Mouse (Mus musculus): ENCODE results near the gene Rnf169.
"Not testable (repeated sequence)": the region's sequence is repeated elsewhere in the genome, so short reads cannot be mapped to it uniquely, and the experiment has no call there.

Gene Rnf169

DNA sequence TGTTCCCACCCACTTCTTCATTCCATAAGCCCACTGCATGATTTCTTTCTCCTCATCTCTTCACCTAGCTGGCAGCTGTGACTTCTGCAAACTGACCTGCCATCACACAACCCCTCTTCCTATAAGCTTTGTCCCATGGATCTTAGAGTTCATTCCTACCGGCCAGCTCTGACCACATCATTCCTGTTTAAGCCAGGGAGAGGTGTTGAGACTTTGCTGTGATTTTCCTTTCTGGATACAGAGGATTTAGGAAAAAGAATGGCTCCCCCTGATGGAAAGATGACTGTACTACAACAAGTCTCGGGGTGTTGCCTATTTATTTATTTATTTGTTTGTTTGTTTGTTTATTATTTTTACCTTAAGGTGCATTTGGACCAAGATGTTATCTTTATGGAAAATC is 1.1 kb upstream of the Rnf169 start:
- DNase-seq (ENCODE audit: inconsistent age in 2 of 2, low spot score in 1 of 2) = peak; percentile 44 to 84

DNA sequence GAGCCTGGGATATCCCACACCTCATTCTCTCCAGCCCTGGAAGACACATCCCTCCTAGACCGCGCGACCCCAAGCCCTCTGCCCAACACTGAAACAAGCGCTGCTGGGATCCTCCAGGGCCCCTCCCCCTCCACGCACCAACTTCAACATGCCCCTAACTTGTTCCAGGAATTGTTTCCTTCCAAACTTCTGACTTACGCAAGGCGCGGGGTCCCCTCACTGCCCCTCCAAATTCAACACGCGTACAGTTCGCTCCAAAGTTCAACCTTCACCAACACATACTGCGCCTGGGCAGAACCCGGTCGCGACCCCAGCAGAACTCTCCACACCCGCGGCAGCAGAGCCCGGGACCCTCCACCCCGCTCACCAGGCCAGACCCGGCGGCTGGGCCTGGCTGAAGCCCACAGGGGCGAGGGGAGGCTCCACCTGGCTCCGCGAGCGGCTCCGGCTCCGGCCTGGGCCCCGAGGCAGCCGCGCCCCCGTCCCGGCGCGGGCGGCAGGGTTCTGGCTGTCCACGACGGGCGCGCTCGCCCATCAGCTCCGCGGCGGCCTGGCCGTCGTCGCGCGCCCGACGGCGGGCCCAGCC is 609 bp downstream of the Rnf169 start:
- DNase-seq (ENCODE audit: inconsistent age in 2 of 2, low spot score in 1 of 2) = peak; percentile 58 to 85

DNA sequence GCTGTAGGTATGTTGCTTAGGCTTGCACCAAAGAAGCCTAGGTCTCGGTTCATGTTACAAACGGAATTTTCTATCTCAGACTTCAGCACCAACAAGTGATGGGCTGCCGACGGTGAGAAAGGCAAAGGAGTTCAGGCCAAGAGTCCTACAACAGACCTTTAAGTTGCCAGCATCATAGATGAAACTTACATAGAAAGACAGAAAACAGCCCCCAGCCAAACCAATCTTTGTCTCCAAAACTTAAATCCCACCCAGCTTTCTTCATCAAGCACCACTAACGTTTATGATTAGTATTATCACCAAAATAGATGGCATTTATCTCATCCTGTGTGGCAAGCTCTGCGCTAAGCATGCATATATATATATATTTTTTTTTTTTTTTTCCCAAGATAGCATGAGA is 1.2 kb downstream of the Rnf169 start:
- peak in 1 of 2 experiments; percentile 57 for DNase-seq (ENCODE audit: inconsistent age in 2 of 2, low spot score in 1 of 2)

DNA sequence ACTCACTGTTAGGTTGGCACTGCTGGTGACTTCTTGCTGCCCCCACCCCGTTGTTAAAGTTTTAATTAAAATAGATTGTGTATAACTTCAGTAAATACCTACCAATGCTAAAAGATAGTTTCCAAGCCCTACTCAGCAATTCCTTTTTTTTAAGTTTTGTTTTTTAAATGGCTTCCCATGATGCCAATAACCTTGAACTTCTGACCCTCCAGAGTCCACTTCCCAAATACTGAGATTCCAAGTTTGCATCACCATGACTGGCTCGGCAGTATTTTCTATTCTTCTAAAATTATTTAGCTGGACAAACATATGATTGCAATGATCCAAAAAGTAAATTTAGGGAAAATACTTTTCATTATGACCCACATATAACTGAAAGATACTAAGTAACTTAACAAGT is 2.2 kb downstream of the Rnf169 start:
- peak in 1 of 2 experiments; percentile 35 for DNase-seq (ENCODE audit: inconsistent age in 2 of 2, low spot score in 1 of 2)

DNA sequence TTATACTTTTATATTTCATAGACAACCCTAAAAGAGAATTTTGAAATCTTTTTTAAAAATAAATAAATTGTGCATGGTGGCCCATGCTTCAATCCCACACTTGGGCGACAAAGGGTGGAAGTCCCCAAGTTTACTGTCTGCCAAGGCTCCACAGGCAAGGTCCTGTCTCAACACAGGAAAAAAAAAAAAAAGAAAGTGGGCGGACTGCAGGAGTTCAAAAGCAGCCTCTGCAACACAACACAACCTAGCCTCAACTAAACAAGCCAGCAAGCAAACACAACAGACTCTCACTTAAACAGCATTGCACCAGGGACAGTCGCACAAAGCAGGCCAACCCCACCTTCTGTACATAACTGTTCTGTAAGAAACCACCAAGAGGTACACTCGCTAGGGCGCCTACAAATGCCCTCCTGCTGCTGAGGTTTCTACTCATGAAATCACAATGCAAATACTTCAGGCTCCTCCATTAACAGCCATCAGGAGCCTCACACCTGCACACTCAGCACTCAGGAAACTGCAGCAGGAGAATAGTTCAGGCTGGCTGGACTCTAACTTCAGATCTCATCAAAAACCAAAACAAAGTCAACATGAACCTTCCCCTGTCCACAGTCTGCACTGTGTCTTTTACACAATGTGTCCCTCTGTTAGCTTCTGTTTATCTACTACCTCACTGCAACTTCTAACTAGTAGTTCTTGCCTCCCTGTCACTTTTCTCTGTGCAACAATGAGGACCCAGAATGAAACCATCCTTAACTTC is 4.3 kb downstream of the Rnf169 start:
- DNase-seq (ENCODE audit: inconsistent age in 2 of 2, low spot score in 1 of 2) = no peak

DNA sequence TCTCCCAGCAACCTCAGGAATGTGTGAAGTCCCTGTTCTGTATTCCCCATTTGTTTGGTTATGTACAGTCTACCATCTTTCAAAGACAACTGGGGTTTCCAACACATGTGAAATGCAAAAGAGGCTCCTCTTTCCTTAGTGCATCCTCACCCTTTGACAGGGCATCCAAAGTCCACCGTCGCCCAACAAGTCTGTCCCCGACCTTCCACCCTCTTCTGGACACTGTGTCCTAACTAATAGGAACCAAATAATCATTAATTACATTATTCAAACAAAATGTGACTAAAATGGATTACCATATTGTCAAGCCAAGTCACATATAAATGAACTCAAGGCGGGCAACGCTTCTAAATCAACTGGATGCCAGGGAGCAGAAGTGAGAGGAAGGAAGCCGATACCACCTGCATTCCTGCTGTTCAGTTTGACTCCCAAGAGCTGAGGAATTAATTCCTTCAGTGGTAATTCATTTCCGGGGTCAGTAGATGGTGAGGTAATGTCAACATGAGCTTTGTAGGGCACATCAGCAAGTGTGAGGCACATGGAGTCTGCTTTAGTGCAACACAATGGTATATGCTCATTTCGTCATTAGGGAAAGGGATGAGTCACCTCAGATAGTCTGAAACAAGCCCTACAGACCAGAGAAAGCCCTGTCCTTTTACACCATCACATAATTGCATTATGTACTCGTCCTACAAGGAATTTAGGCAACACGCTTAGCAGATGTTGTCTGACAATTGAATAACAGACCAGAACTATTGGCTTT is 5.9 kb downstream of the Rnf169 start:
- no peak for DNase-seq (ENCODE audit: inconsistent age in 2 of 2, low spot score in 1 of 2)

DNA sequence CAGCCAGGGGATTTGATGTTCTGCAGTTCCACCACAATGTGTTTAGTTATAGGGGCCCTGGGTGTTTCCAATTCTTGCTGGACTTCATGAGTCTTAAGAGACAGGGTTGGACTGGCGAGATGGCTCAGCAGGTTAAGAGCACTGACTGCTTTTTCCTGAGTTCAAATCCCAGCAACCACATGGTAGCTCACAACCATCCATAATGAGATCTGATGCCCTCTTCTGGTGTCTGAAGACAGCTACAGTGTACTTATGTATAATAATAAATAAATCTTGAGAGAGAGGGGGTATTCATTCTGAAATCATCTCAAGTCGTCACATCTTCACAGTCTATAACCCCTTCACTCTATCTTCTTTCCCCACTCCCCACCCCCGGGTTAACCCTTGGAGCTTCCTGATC is 7.3 kb downstream of the Rnf169 start:
- DNase-seq (ENCODE audit: inconsistent age in 2 of 2, low spot score in 1 of 2) = not testable (repeated sequence)

DNA sequence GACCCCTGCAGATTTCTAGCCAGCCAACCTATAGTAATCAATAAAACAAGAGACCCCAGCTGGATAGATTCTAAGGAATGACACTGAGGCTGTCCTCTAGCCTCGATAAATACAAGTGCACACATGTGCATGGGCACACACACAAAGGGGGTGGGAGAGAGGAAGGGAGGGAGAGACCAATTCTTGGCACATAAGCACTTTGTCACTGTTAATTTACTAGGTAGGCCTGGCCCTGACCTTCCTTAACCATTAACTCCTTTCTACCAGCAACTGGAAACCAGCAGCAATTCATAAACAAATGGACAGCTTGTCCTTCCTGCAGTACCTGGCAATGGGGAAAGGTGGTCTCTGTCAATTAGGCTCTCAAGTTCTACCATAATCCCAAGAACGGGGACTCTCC is 8.3 kb downstream of the Rnf169 start:
- peak in 1 of 2 experiments; percentile 30 for DNase-seq (ENCODE audit: inconsistent age in 2 of 2, low spot score in 1 of 2)

DNA sequence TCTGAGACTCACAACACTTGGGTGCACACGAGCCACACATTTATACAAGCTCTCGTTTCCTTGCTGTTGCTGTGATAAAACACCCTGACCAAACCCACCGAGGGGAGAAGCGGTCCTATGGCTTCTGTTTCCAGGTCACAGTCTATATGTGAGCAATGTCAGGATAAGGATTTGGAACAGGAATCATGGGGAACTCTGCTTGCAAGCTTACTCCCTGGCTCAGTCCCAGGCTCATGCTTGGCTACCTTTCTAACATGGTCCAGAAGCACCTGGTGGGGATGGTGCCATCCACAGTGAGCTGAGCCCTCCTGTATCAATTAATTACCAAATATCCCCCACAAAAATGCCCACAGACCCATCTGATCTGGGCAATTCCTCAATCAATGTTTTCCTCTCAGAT is 11.1 kb downstream of the Rnf169 start:
- peak in 1 of 2 experiments; percentile 30 for DNase-seq (ENCODE audit: inconsistent age in 2 of 2, low spot score in 1 of 2)

DNA sequence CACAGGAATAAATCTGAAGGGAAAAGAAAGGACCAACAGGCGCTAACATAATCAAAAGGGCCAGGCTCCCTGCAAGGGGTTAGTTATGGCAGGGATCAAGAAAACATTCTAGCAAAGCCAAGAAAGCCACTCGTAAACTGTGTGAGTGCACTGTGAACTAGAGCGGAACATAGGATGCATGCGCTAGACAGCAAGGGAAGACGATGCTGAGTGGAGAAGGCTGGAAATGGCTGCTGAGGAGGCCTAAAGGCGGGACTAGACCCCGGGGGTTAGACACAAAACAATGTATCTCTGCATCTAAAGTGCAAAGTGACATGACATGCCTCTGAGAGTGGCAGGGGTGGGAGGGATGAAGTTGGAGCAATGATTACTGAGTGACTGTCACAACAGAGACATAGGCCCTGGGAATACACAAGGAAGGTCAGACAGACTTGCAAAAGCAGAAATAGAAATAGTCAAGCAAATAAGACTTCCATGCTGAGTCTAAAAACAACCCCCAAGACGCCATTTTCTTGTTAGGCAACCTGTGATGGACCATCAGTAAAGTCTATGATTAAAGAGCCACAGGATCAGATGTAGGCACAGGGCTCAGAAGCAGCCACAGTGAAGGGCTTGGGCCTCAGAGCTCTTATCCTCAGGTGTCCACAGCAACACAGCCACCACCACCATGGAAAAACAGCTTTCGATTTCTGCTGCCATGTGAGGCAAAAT is 14.1 kb downstream of the Rnf169 start:
- peak in 1 of 2 experiments; percentile 51 for DNase-seq (ENCODE audit: inconsistent age in 2 of 2, low spot score in 1 of 2)

DNA sequence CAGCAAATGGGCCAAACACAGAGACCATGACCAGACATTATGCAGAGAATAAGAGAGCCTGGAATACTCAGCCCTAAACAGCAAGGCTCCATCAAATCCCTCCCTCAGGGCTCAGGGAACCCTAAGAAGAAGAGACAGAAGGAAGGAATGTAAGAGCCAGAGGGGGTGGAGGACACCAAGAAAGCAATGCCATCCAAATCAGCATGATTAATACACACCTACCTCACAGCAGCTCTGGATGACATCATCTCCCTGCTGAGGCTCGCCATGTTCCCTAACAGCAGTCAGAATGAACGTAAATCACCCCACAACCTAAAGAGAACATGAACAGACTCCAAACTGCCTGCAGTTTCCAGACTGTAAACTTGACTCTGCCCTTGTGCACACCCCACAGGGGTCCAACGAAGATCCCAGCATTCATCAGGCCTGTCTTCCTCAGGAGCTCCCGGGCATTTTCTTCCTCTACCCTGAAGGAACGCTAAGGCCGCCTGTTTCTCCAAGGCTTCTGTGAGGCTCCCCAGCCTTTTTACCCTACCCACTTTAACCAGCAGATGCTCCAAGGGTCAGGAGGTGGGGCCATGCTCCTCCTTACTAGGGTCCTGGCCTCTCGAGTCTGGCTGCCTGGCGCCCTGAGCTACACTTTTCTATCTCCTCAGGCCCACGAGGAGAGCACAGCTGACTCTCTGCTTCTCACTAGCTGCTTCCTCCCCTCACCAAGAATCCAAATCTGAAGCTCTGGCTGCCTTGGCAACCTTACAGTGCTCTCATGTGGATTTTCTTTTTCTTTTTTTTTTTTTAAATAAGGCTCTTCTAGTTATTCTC is 15.0 kb downstream of the Rnf169 start:
- DNase-seq (ENCODE audit: inconsistent age in 2 of 2, low spot score in 1 of 2) = peak; percentile 64 to 68

DNA sequence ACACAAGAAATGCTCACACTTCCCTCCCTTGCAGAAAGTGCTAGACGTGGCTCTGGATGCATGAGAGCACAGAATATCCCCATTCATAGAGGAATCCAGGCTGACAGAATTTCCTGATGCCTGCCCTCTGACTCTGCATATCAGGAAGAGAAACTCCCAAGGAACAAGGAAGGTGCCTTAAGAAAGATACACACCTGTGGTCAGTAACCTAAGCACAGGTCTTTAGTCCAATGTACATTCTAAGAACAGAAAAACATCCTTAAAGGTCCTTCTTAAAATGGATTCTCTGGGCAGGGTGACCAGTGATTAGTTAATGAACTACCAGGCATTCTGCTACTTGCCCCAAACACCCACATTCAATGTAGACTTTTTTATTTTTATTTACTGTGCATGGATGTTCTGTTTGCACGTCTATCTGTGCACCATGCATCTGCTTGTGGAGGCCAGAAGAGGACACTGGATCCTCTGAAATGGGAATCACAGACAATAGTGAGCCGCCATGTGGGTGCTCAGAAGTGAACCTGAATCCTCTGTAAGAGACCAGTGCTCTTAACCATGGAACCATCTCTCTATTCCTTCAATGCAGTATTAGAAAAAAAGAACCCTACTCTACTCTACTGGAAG is 16.9 kb downstream of the Rnf169 start:
- DNase-seq (ENCODE audit: inconsistent age in 2 of 2, low spot score in 1 of 2) = peak in 1 of 2 experiments; percentile 3

DNA sequence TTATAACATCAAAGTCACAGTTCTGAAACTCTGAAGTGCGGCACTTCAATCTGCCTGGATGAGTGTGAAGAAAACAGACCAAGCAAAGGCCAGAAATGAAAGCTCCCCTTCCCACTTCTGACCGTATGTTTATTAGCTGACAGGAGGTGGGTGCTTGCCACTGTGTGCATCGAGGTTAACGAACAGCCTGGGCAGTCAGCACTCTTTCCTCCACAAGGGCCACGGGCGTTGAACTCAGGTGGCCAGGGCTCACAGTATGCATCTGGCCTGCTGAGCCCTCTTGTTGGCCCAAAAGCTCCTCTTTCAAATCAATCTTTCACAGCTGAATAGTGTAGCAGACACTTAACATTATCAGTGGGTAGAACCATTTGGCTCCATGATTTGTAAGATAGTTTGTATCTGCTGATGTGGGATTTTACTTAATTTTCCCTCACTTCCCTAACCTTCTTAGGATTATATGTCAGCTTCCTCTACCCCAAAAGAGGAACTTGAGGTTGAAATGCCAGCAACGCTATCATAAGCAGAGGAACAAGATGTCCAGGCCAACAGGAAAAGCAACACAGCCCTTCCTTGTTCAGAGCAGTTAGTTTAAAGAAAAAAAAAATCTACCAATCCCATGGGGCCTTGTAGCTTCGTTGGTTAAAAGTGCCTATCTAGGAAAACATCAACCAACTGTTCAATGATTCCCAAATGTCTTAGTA is 17.6 kb downstream of the Rnf169 start:
- DNase-seq (ENCODE audit: inconsistent age in 2 of 2, low spot score in 1 of 2) = peak; percentile 8 to 48

DNA sequence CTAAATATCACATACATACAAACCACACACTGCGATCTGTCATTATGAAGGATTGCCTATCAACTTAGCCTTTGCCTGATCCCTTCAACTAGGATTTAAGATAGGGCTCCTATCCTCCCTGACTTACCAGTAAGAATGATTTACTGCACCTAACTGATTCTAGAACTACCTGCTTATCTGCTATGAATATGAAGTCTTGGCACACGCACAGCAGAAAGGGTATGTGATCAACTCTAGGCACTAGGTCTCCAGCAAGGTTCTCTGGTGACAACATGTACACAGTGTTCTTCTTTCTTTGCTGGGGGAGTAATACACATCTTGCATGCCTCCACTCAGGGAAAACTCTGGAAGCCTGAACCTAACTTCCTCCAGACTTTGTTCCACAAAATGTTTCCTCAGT is 18.7 kb downstream of the Rnf169 start:
- DNase-seq (ENCODE audit: inconsistent age in 2 of 2, low spot score in 1 of 2) = peak in 1 of 2 experiments; percentile 15

DNA sequence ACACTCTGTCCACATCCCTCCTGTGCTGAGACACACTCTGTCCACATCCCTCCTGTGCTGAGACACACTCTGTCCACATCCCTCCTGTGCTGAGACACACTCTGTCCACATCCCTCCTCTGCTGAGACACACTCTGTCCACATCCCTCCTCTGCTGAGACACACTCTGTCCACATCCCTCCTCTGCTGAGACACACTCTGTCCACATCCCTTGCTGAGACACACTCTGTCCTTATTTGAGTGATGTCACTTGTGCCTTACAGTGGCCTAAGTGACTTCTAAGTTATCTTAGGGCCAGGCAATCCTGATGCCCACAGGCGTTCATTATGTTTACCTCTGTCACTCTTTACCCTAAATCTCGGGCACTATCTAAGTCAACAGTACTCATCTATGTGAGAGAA is 19.7 kb downstream of the Rnf169 start:
- peak in 1 of 2 experiments; percentile 3 for DNase-seq (ENCODE audit: inconsistent age in 2 of 2, low spot score in 1 of 2)

DNA sequence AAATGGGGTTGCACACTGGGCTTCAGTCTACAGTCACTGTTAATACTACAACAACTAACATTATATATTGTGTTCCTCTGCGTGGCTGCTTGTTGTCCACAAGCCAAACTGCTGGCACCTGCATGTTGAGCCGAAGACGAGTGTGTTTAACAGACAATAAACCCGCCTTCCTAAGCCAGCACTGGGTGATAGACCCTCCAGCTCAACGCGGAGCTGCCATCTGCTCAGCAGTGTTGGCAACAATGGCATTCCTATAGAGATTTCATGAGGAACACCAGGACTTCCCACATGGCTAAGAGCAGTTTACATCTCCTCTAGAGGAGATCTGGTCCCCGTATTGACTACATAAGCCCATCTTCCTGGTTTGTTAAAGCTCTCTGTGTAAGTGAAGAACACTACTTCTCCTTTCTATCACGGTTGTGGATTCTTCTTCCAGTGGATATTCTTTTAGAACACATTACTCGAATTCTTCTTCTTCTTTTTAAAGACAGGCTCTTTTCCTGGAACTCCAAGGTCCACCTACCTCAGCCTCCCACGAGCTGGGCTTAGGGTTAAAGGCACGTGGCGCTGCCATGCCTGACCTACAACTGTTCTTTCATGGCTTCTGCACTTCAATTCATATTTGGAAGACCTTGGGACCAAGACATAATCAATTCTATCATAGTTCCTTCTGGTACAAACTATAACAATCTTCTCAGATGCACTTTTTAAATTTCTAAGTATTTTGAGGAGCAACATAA is 22.9 kb downstream of the Rnf169 start:
- peak in 1 of 2 experiments; percentile 3 for DNase-seq (ENCODE audit: inconsistent age in 2 of 2, low spot score in 1 of 2)

DNA sequence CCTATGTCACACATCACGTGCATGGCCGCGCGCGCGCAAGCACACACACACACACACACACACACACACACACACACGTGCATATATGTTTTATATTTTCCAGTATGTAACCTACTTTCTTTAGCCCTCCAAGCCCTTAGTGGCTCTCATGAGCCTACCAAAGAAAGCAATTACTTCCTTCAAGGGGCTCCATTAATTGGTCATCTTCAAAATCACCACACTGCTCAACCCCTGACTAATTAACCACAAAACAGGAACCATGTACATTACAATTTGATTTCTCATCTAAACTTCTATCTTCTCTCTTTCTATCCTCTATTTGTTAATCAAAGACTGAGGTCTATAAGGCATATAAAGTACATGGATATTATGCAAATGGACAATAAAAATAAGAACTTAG is 24.2 kb downstream of the Rnf169 start:
- DNase-seq (ENCODE audit: inconsistent age in 2 of 2, low spot score in 1 of 2) = peak in 1 of 2 experiments; percentile 0

DNA sequence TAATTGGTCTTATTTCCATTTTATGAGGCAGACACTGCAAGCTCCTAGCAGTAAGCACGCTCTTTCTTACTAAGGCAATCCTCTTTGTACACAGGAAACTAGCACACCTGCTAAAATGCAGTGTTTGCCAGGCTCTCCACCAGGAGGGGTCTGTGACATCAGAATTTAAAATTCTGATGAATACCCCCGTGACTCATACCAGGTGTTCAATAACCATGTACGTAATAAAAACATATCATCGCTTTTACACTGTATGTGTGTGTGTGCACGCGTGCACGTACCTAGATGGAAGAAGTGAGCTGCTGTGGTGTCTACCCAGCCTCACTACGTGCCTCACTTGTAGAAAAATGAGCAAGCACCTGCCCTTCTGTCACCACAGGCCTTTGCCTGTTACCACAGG is 26.0 kb downstream of the Rnf169 start:
- peak in 1 of 2 experiments; percentile 2 for DNase-seq (ENCODE audit: inconsistent age in 2 of 2, low spot score in 1 of 2)

All from adrenal gland, adult (tissue).